Mouse (Mus musculus) embryonic facial prominence, embryonic 11.5 days (tissue): ENCODE results near the gene Smpd4. TPM values are rescaled to one million over a fixed set of nuclear protein-coding genes. Genes with fewer than 3 reads are reported as not detected.

Experiments used
- ATAC-seq: fragments of 200-750 bp; cut with Nextera tagmentation; replicated peaks from 2 replicates; pipeline ENCODE4 v1.8.0; 2017; ENCODE audit warnings: low read depth; ENCODE audit not compliant: insufficient number of reproducible peaks, low FRiP score, low TSS enrichment
- DNase-seq: peaks from one replicate; pipeline ENCODE4 v3.0.0-alpha.2; 2015; ENCODE audit warnings: low spot score
- H3K27ac ChIP-seq: fragments of 300-500 bp; sonication (generic); replicated peaks from 2 replicates; pipeline ENCODE4 v1.5.1; 2014; ENCODE audit warnings: mild to moderate bottlenecking, low read depth, low read length, control low read depth
- H3K27me3 ChIP-seq: fragments of 300-500 bp; sonication (generic); 2 replicates; pipeline ENCODE4 v1.6.1; 2014; ENCODE audit warnings: mild to moderate bottlenecking, low read length, moderate library complexity, mixed read lengths; ENCODE audit not compliant: control insufficient read depth, insufficient read depth
- H3K36me3 ChIP-seq: fragments of 300-500 bp; sonication (generic); replicated peaks from 2 replicates; pipeline ENCODE4 v1.6.1; 2014; ENCODE audit warnings: low read depth, mild to moderate bottlenecking, low read length, moderate library complexity, mixed read lengths; ENCODE audit not compliant: control insufficient read depth, insufficient read depth
- H3K4me1 ChIP-seq: fragments of 300-500 bp; sonication (generic); 2 replicates; pipeline ENCODE4 v1.6.1; 2014; ENCODE audit warnings: low read length, mixed read lengths; ENCODE audit not compliant: control insufficient read depth, insufficient read depth
- H3K4me2 ChIP-seq: fragments of 300-500 bp; sonication (generic); 2 replicates; pipeline ENCODE4 v1.6.1; 2014; ENCODE audit warnings: low read depth, mild to moderate bottlenecking, control low read depth, low read length, moderate library complexity
- H3K4me3 ChIP-seq: fragments of 300-500 bp; sonication (generic); 2 replicates; pipeline ENCODE4 v1.5.1; 2014; ENCODE audit warnings: low read depth, low read length, control low read depth
- H3K9ac ChIP-seq: fragments of 300-500 bp; sonication (generic); replicated peaks from 2 replicates; pipeline ENCODE4 v1.6.1; 2014; ENCODE audit warnings: mild to moderate bottlenecking, control low read depth, low read length
- H3K9me3 ChIP-seq: fragments of 300-500 bp; sonication (generic); replicated peaks from 2 replicates; pipeline ENCODE4 v1.6.1; 2016; ENCODE audit warnings: mild to moderate bottlenecking, low read length, inconsistent platforms, mixed read lengths; ENCODE audit not compliant: control insufficient read depth
- WGBS: fragments of 180-500 bp; shearing (Covaris S2); extraction: QIAGEN DNeasy Blood & Tissue Kit; methylation state at CpG from one replicate; pipeline ENCODE4 v1.1.7; 2014; 5-methylcytosine and 5-hydroxymethylcytosine counted together
- polyA plus RNA-seq: library from polyadenylated mRNA; unstranded; fragments of >200 nt; fragmentation: Nextera tagmentation; extraction: Ambion mirVana; gene quantifications from 2 replicates; pipeline ENCODE4 v1.2.1, GENCODE M21; 2014

The Smpd4 gene
- polyA plus RNA-seq, 1 experiment from 2014 or later, result 58.5 TPM

DNA sequence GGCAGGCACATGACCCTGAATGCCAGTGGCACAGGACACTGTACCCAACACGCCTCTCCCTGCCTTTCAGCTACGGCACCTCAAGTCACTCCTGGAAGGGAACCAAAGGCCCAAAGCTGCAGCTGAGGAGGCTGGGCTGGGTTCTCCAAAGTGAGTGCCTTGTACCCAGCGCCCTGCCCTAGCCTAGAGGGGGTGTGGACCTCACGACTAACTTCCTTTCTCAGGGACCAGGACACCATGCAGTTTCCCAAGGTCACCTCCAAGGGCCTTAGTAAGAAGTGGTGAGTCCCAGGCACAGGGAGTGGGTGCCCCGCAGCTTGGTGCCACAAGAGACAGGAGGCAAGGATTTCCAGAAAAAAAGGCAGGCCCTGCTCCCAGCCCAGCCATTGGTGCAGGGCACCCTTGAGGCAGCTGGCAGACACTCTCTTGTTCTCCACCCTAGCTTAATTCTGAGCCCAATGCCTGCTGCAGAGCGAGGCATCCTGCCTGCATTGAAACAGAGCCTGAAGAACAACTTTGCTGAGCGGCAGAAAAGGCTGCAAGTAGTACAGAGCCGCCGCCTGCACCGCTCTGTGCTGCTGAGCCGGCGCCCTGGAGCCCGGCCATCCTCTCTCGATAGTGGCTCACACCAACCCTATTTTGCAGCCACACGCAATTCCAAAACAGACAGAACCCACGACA is 30.9 kb downstream of the Smpd4 start:
- Histone ChIP-seq H3K27me3 (no peaks in the 10 kb centered on the region), H3K4me2 (no peak overlapping the region), H3K27ac (no peak overlapping the region), H3K4me3 (no peak overlapping the region), H3K4me1 (no peaks in the 10 kb centered on the region; the same call in 1 of the 2 replicates), H3K9me3 (no peaks in the 10 kb centered on the region), H3K36me3 (peaks cover 7% of the 10 kb centered on the region), H3K9ac (no peak overlapping the region)
- no peak for DNase-seq
- ATAC-seq, result no peak
- 89% methylated on average over 16 of the region's 16 CpGs for WGBS

DNA sequence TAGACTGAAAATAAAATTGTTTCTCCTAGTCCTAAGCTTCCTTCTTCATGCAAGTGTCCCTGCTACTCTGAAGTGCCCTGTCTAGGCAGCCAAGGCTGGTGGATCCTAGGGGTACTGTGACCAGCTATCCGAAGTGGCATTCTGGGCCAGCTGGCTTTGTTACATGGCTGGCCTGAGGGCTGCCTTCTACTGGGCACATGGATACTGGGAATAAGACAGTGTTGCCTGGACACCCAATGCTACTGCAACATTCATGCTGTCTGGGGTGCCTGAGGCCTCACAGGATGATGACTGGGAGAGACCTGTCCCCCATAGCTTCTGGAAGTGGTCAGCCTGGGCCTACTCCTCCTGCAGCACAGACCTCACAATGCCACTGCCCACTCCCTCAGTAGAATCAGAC is 31.6 kb downstream of the Smpd4 start:
- no peak for ATAC-seq
- Histone ChIP-seq H3K4me3 (no peak overlapping the region), H3K27me3 (no peaks in the 10 kb centered on the region), H3K9ac (no peak overlapping the region), H3K36me3 (peaks cover 7% of the 10 kb centered on the region), H3K4me1 (no peaks in the 10 kb centered on the region; the same call in 1 of the 2 replicates), H3K9me3 (no peaks in the 10 kb centered on the region), H3K27ac (no peak overlapping the region), H3K4me2 (no peak overlapping the region)
- no peak for DNase-seq
- WGBS, result 96% methylated on average over 1 of the region's 1 CpGs

DNA sequence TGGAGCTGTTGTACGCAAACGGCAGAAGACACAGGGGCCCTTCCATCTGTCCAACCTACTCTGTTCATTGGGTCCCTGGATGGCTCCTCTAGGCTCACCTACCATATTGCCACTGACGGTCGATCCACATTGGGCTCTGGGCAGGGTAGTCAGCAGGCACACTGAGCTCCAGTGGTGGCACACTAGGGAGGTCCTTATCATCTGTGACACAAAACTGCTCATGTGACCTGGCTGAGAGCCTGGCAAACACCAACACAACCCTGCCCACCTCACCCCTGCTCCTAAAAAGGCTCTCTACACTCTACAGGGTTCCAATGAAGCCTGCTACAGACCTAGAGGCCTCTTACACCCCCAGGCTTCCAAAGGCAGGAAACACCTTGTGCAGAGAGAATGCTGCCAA is 33.5 kb downstream of the Smpd4 start:
- WGBS, result 90% methylated on average over 4 of the region's 4 CpGs

DNA sequence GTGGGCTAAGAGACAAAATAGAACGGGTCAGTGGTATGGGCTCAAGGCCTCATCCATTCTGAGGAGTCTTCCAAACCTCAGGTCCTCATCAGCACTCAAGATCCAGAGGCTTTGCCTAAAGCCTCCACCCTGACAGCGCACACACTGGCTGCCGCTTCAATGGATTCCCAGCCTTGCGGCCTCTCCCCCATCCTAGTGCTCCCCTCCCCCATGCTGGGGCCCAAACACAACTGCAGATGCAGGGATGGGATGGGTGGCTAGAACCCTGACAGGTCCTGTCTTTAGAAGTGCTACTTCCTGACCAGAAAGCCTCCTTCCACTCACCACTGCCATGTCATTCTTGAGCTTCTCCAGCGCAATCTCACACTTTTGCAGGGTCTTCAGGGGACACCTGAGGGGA is 34.4 kb downstream of the Smpd4 start:
- Histone ChIP-seq H3K4me2 (no peak overlapping the region), H3K4me3 (no peak overlapping the region), H3K27ac (no peak overlapping the region), H3K27me3 (no peaks in the 10 kb centered on the region), H3K4me1 (no peaks in the 10 kb centered on the region), H3K9me3 (no peaks in the 10 kb centered on the region), H3K9ac (no peak overlapping the region), H3K36me3 (peaks cover 7% of the 10 kb centered on the region)
- 92% methylated on average over 5 of the region's 5 CpGs for WGBS
- ATAC-seq, result no peak
- no peak for DNase-seq

More for the DNA sequence above, 33.5 kb downstream of the Smpd4 start:
- Histone ChIP-seq H3K9me3 (no peaks in the 10 kb centered on the region), H3K36me3 (peaks cover 7% of the 10 kb centered on the region), H3K4me3 (no peak overlapping the region), H3K9ac (no peak overlapping the region), H3K27ac (no peak overlapping the region), H3K4me2 (no peak overlapping the region), H3K4me1 (no peaks in the 10 kb centered on the region), H3K27me3 (no peaks in the 10 kb centered on the region)
- DNase-seq (no peak), ATAC-seq (no peak)

DNA sequence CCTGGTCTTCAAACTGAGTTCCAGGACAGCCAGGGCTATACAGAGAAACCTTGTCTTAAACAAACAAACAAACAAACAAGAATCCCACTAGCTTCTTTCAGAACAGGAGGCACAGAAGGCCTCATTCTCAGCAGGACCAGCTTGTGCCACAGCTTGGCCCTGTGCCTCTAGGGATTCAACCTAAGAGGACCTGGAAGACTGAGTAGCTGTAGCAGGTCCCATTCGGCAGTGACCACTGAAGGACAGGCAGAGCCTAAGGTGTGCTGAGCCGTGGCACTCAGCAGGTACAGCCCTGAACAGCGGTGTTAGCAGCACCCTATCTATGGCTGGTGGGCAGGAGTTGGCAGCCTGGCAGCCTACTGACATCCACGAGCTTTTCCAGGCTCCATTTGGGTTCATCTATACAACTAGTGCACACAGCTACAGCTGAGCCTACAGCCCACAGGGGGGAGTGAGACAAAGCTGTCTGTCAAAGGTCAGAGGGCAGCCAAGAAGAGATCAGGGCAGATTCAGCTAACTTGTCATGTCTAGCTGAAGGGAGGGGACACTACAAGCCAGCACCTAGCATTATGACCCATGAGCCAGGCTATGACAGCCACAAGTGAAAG is 35.1 kb downstream of the Smpd4 start:
- no peak overlapping the region for H3K4me2 ChIP-seq
- H3K4me1 ChIP-seq, result no peaks in the 10 kb centered on the region
- ATAC-seq, result no peak
- no peaks in the 10 kb centered on the region for H3K27me3 ChIP-seq
- H3K9ac ChIP-seq, result no peak overlapping the region
- no peak overlapping the region for H3K27ac ChIP-seq
- no peak for DNase-seq
- peaks cover 7% of the 10 kb centered on the region for H3K36me3 ChIP-seq
- no peak overlapping the region for H3K4me3 ChIP-seq
- WGBS, result 88% methylated on average over 4 of the region's 4 CpGs
- H3K9me3 ChIP-seq, result no peaks in the 10 kb centered on the region

DNA sequence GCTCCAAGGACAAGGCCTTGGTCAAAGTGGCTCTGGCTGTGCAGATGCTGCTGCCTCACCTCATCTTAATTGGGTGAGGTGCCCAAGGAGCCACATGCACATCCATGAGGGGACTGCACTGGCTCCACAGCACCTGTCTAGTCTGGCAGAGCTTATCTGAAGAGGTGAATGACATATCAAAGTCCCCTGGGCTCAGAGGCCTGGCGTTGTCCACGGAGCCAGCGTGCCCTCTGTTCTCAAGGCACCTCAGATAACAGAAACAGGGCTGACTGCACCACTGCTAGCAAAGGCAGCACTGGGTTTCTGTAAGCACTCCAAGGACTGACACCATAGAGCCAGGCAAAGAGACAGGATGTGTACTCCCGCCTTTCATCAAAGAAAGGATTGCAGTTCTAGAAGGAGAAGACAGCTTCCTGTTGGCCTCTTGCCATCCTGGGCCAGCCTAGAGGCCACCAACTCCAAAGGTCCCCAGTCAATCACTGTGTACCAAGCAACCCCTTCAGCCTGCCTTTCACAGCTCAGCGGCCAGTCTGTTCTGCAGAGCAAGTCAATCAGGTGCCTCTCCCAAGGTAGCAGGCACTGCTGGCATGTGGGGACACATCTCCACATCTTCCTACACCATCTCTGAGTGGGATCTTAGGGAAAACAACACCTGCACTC is 37.2 kb downstream of the Smpd4 start:
- H3K9me3 ChIP-seq, result no peaks in the 10 kb centered on the region
- ATAC-seq (no peak), DNase-seq (no peak)
- no peaks in the 10 kb centered on the region for H3K4me1 ChIP-seq
- WGBS, result 87% methylated on average over 5 of the region's 5 CpGs
- no peak overlapping the region for H3K4me2 ChIP-seq
- H3K27ac ChIP-seq, result no peak overlapping the region
- H3K27me3 ChIP-seq, result no peaks in the 10 kb centered on the region
- no peak overlapping the region for H3K4me3 ChIP-seq
- no peak overlapping the region for H3K9ac ChIP-seq
- peaks cover 2% of the 10 kb centered on the region for H3K36me3 ChIP-seq

DNA sequence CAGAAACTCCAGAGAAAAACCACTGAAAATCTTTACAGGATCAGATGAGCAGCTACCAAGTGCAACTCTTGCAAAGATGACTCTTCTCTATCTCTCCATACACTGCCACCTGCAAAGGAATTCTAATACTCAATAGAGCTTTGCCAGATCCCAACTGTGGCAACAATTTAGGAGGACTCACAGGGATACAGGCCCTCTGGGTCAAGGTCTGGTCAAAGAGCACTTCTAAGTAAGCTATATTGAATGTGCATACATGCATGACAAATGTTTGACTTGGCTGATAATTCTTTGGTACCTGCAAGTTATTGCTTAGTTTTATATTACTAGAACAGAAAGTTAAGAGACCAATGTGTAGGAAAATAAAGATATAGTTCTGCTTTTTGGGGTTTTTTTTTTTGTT is 46.4 kb downstream of the Smpd4 start:
- Histone ChIP-seq H3K4me3 (no peak overlapping the region), H3K9me3 (no peaks in the 10 kb centered on the region), H3K9ac (no peak overlapping the region), H3K27me3 (no peaks in the 10 kb centered on the region), H3K4me2 (no peak overlapping the region), H3K27ac (no peak overlapping the region), H3K36me3 (no peaks in the 10 kb centered on the region; the same call in 1 of the 2 replicates), H3K4me1 (no peaks in the 10 kb centered on the region)
- DNase-seq (no peak), ATAC-seq (no peak)

DNA sequence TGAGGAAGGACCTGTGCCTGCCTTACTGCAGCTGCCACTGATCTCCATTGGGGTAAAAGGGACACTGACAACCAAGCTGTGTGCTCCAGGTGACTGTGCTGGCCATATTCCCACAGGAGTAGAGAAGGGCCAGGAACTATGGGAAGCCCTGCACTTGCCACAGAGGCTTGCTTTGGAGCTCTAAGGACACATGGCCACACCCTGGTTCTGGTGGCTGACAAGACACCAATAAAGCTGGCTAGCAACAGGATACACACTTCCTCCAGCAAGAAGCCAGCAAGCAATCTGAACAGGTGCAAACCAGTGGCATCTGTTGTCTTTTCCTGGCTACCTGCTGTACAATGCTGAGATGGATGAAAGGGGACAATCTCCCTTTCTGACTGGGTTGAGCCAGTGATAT is 50.7 kb downstream of the Smpd4 start:
- peaks cover 2% of the 10 kb centered on the region for H3K36me3 ChIP-seq

More for the DNA sequence above, 50.7 kb downstream of the Smpd4 start:
- Histone ChIP-seq H3K9me3 (no peaks in the 10 kb centered on the region), H3K9ac (no peak overlapping the region), H3K4me1 (no peaks in the 10 kb centered on the region), H3K4me3 (no peak overlapping the region), H3K27ac (no peak overlapping the region), H3K4me2 (no peak overlapping the region), H3K27me3 (no peaks in the 10 kb centered on the region)
- ATAC-seq (no peak), DNase-seq (no peak)
